ENCODE assay signal across 8 mouse cellular contexts in genomic region chr2:69811349-69811748, GRCm38 (mm10). TPM values are rescaled to one million over a fixed set of nuclear protein-coding genes. Genes with fewer than 3 reads are reported as not detected.
DNase-seq lines count a peak whose midpoint lies in the region; ATAC-seq and TF ChIP-seq lines count a peak whose summit lies in the region.
"Not testable (repeated sequence)": the region's sequence is repeated elsewhere in the genome, so short reads cannot be mapped to it uniquely, and the experiment has no call there.
"Had no signal": no experiment of that assay in that cellular context is flagged by ENCODE, and none has a peak within 500 bp of the region (broad histone marks: within the 10 kb centered on the region; RNA-seq: fewer than 3 reads in every experiment).

No protein-coding gene starts in this region.

- WGBS in liver, embryonic 12.5 days (ENCODE audit: insufficient replicate concordance), result 31% methylated on average over 7 of the region's 7 CpGs
- 31% methylated on average over 7 of the region's 7 CpGs for WGBS in liver, embryonic 13.5 days (ENCODE audit: insufficient replicate concordance)
- WGBS in liver, embryonic 16.5 days (ENCODE audit: insufficient replicate concordance), result 39% methylated on average over 7 of the region's 7 CpGs
- WGBS in midbrain, embryonic 11.5 days, result 69% methylated on average over 7 of the region's 7 CpGs

- H3K9me3 ChIP-seq in MEL (replicated peaks; ENCODE audit: insufficient read depth, low read length); liver, embryonic 12.5 days (replicated peaks); liver, embryonic 13.5 days (replicated peaks); liver, embryonic 16.5 days (replicated peaks; ENCODE audit: control insufficient read depth, low read length); midbrain, embryonic 11.5 days (ENCODE audit: control insufficient read depth, low read length): not testable (repeated sequence)

- peaks cover 14 to 21% of the 10 kb centered on the region in 2 experiments for H3K4me1 ChIP-seq in MEL (ENCODE audit: control insufficient read depth in 1 of 2, insufficient read depth in 2 of 2, low read length in 2 of 2)
- H3K4me1 ChIP-seq in liver, embryonic 12.5 days, result peaks cover 35% of the 10 kb centered on the region
- H3K4me1 ChIP-seq in liver, embryonic 13.5 days (replicated peaks), result peaks cover 33% of the 10 kb centered on the region
- H3K4me1 ChIP-seq in liver, embryonic 16.5 days (ENCODE audit: control insufficient read depth, low read depth, low read length), result peaks cover 18% of the 10 kb centered on the region
- H3K4me1 ChIP-seq in midbrain, embryonic 11.5 days (ENCODE audit: control insufficient read depth, insufficient read depth, low read length); testis, adult 2 months (ENCODE audit: control insufficient read depth, insufficient read depth, low read length): not testable (repeated sequence)

- H3K4me2 ChIP-seq in liver, embryonic 12.5 days; liver, embryonic 13.5 days; liver, embryonic 16.5 days (ENCODE audit: low read depth, low read length); midbrain, embryonic 11.5 days: not testable (repeated sequence)

- TF ChIP-seq CTCF in MEL (IDR thresholded peaks at IDR 0.05 in 2 of 3, conservative IDR thresholded peaks at IDR 0.05 in 1 of 3; ENCODE audit: control insufficient read depth in 1 of 3, insufficient read depth in 1 of 3, low read depth in 2 of 3, low read length in 3 of 3, poor library complexity in 1 of 3, severe bottlenecking in 1 of 3); testis, adult 2 months (IDR thresholded peaks at IDR 0.05; ENCODE audit: control insufficient read depth, insufficient read depth, insufficient replicate concordance, low read depth, low read length): not testable (repeated sequence)

- TF ChIP-seq POLR2A in MEL (IDR thresholded peaks at IDR 0.05; ENCODE audit: control insufficient read depth in 1 of 2, insufficient read depth in 1 of 2, low read depth in 1 of 2, low read length in 2 of 2, poor library complexity in 1 of 2); testis, adult 2 months (IDR thresholded peaks at IDR 0.05; ENCODE audit: control insufficient read depth, low read depth, low read length): not testable (repeated sequence)

- peak; percentile 73 to 74 for TF ChIP-seq EP300 in MEL (IDR thresholded peaks at IDR 0.05; ENCODE audit: low read depth in 1 of 2, low read length in 2 of 2)

- H3K79me2 ChIP-seq in MEL (ENCODE audit: control insufficient read depth, insufficient read depth, low read length, poor library complexity), result not testable (repeated sequence)

- not testable (repeated sequence) for H3K9ac ChIP-seq in MEL (ENCODE audit: control insufficient read depth, low read depth, low read length, poor library complexity, severe bottlenecking); liver, embryonic 12.5 days; liver, embryonic 13.5 days; liver, embryonic 16.5 days (ENCODE audit: low read depth, low read length); midbrain, embryonic 11.5 days (ENCODE audit: low read length)

- DNase-seq in MEL (ENCODE audit: low read depth, low spot score), result peak; percentile 38
- DNase-seq in heart, adult 11 months, result peak; percentile 85
- not testable (repeated sequence) for DNase-seq in liver, embryonic 13.5 days
- DNase-seq in midbrain, embryonic 11.5 days (ENCODE audit: low spot score, missing footprints), result peak; percentile 35

- H3K27ac ChIP-seq in MEL (ENCODE audit: control insufficient read depth, low read depth, low read length); liver, embryonic 12.5 days; liver, embryonic 13.5 days; liver, embryonic 16.5 days (ENCODE audit: low read length); midbrain, embryonic 11.5 days (ENCODE audit: low read depth, low read length): not testable (repeated sequence)
- H3K27ac ChIP-seq in testis, adult 2 months (ENCODE audit: control insufficient read depth, insufficient read depth, low read depth, low read length), result peak overlapping the region; percentile 72

- H3K36me3 ChIP-seq in MEL (ENCODE audit: control insufficient read depth in 1 of 2, insufficient read depth in 2 of 2, low read length in 2 of 2), result peaks cover 0 to 20% of the 10 kb centered on the region in 2 experiments; a peak in 2 of 4 replicates
- not testable (repeated sequence) for H3K36me3 ChIP-seq in liver, embryonic 12.5 days; liver, embryonic 13.5 days; liver, embryonic 16.5 days (ENCODE audit: control insufficient read depth, insufficient read depth); midbrain, embryonic 11.5 days (ENCODE audit: control insufficient read depth, insufficient read depth, low read length); testis, adult 2 months (ENCODE audit: control insufficient read depth, insufficient read depth, low read length)

- ATAC-seq in liver, embryonic 12.5 days, result peak; percentile 47; the same call in 1 of the 2 replicates
- 0 out of 2 replicates have a peak, but pooled peaks have one; percentile 29 for ATAC-seq in liver, embryonic 13.5 days (ENCODE audit: low read depth)
- ATAC-seq in liver, embryonic 16.5 days (ENCODE audit: low read depth), result 0 out of 2 replicates have a peak, but pooled peaks have one; percentile 21
- not testable (repeated sequence) for ATAC-seq in midbrain, embryonic 11.5 days (ENCODE audit: low FRiP score)

- TF ChIP-seq RAD21 in MEL (IDR thresholded peaks at IDR 0.05; ENCODE audit: low read depth, low read length), result not testable (repeated sequence)

- H3K27me3 ChIP-seq in MEL (ENCODE audit: control insufficient read depth in 1 of 2, insufficient read depth in 2 of 2, low read length in 2 of 2); liver, embryonic 12.5 days (replicated peaks); liver, embryonic 13.5 days; liver, embryonic 16.5 days (ENCODE audit: control insufficient read depth, insufficient read depth, low read depth, low read length); midbrain, embryonic 11.5 days (ENCODE audit: control insufficient read depth, insufficient read depth, low read length); testis, adult 2 months (ENCODE audit: control insufficient read depth, insufficient read depth, low read length): not testable (repeated sequence)

- H3K4me3 ChIP-seq in MEL (ENCODE audit: control insufficient read depth in 1 of 2, insufficient read depth in 1 of 2, low read depth in 2 of 2, low read length in 2 of 2), result peak overlapping the region; percentile 26 to 29; a peak in 3 of 4 replicates
- H3K4me3 ChIP-seq in liver, embryonic 12.5 days; liver, embryonic 13.5 days (replicated peaks); liver, embryonic 16.5 days (ENCODE audit: low read depth, low read length); midbrain, embryonic 11.5 days (ENCODE audit: low read depth, low read length); testis, adult 2 months (ENCODE audit: control insufficient read depth, low read depth, low read length): not testable (repeated sequence)

RNA-seq across cellular contexts. Expression of gene Klhl23, which starts 10.4 kb away (rescaled TPM):
- 24.8 and 27.6 TPM in 2 replicates for total RNA-seq in MEL (2012; rRNA removed)
- 100 to 1,000 TPM in 1 of 2 experiments, 10 to 100 TPM in 1; 31.4 to 238 TPM for polyA plus RNA-seq in MEL (2012; ENCODE audit: insufficient read depth in 1 of 2, insufficient read length in 2 of 2, low read depth in 1 of 2, low replicate concordance in 2 of 2, missing spikeins in 1 of 2)
- 31.3 and 31.9 TPM in 2 replicates for polyA plus RNA-seq in liver, embryonic 12.5 days (2016; fragmentation: Nextera tagmentation; extraction: Ambion mirVana)
- polyA plus RNA-seq in liver, embryonic 13.5 days (2015; fragmentation: Nextera tagmentation; extraction: Ambion mirVana), result 20.2 and 24.7 TPM in 2 replicates
- polyA plus RNA-seq in liver, embryonic 16.5 days (2015; fragmentation: Nextera tagmentation; extraction: Ambion mirVana), result 19.6 and 22.4 TPM in 2 replicates
- polyA plus RNA-seq in midbrain, embryonic 11.5 days (2014; fragmentation: Nextera tagmentation; extraction: Ambion mirVana), result 35.0 and 38.2 TPM in 2 replicates
- 10.9 and 20.3 TPM in 2 replicates for polyA plus RNA-seq in testis, adult 2 months (2012; rRNA removed)

RNA-seq across cellular contexts. Expression of gene Phospho2, which starts 21.9 kb away (rescaled TPM):
- total RNA-seq in MEL (2012; rRNA removed), result 11.8 and 13.2 TPM in 2 replicates
- polyA plus RNA-seq in MEL (2012; ENCODE audit: insufficient read depth in 1 of 2, insufficient read length in 2 of 2, low read depth in 1 of 2, low replicate concordance in 2 of 2, missing spikeins in 1 of 2), result 10 to 100 TPM in 1 of 2 experiments, not detected in 1; 13.2 TPM
- 16.3 and 16.7 TPM in 2 replicates for polyA plus RNA-seq in liver, embryonic 12.5 days (2016; fragmentation: Nextera tagmentation; extraction: Ambion mirVana)
- polyA plus RNA-seq in liver, embryonic 13.5 days (2015; fragmentation: Nextera tagmentation; extraction: Ambion mirVana), result 13.0 and 18.1 TPM in 2 replicates
- 10.5 and 11.0 TPM in 2 replicates for polyA plus RNA-seq in liver, embryonic 16.5 days (2015; fragmentation: Nextera tagmentation; extraction: Ambion mirVana)
- 44.3 and 49.9 TPM in 2 replicates for polyA plus RNA-seq in midbrain, embryonic 11.5 days (2014; fragmentation: Nextera tagmentation; extraction: Ambion mirVana)
- polyA plus RNA-seq in testis, adult 2 months (2012; rRNA removed), result 252 and 509 TPM in 2 replicates

RNA-seq across cellular contexts. Expression of gene Ccdc173, which starts 22.0 kb away (rescaled TPM):
- total RNA-seq in MEL (2012; rRNA removed), result 0.85 and 1.1 TPM in 2 replicates
- 1 to 10 TPM in 1 of 2 experiments, not detected in 1; 1.9 TPM for polyA plus RNA-seq in MEL (2012; ENCODE audit: insufficient read depth in 1 of 2, insufficient read length in 2 of 2, low read depth in 1 of 2, low replicate concordance in 2 of 2, missing spikeins in 1 of 2)
- 0.46 and 0.53 TPM in 2 replicates for polyA plus RNA-seq in liver, embryonic 12.5 days (2016; fragmentation: Nextera tagmentation; extraction: Ambion mirVana)
- polyA plus RNA-seq in liver, embryonic 13.5 days (2015; fragmentation: Nextera tagmentation; extraction: Ambion mirVana), result 0.21 and 0.28 TPM in 2 replicates
- 0.08 and 0.20 TPM in 2 replicates for polyA plus RNA-seq in liver, embryonic 16.5 days (2015; fragmentation: Nextera tagmentation; extraction: Ambion mirVana)
- 3.8 and 3.9 TPM in 2 replicates for polyA plus RNA-seq in midbrain, embryonic 11.5 days (2014; fragmentation: Nextera tagmentation; extraction: Ambion mirVana)
- polyA plus RNA-seq in testis, adult 2 months (2012; rRNA removed), result 19.2 and 19.9 TPM in 2 replicates
- polyA plus RNA-seq: adrenal gland, adult 2 months had no signal

RNA-seq across cellular contexts. Expression of gene Ssb, which starts 50.0 kb away (rescaled TPM):
- total RNA-seq in MEL (2012; rRNA removed), result 219 and 221 TPM in 2 replicates
- polyA plus RNA-seq in MEL (2012; ENCODE audit: insufficient read depth in 1 of 2, insufficient read length in 2 of 2, low read depth in 1 of 2, low replicate concordance in 2 of 2, missing spikeins in 1 of 2), result 1,000 to 10,000 TPM in 1 of 2 experiments, 100 to 1,000 TPM in 1; 357 to 1,377 TPM
- polyA plus RNA-seq in liver, embryonic 12.5 days (2016; fragmentation: Nextera tagmentation; extraction: Ambion mirVana), result 219 and 226 TPM in 2 replicates
- polyA plus RNA-seq in liver, embryonic 13.5 days (2015; fragmentation: Nextera tagmentation; extraction: Ambion mirVana), result 204 and 266 TPM in 2 replicates
- polyA plus RNA-seq in liver, embryonic 16.5 days (2015; fragmentation: Nextera tagmentation; extraction: Ambion mirVana), result 103 and 116 TPM in 2 replicates
- 440 and 468 TPM in 2 replicates for polyA plus RNA-seq in midbrain, embryonic 11.5 days (2014; fragmentation: Nextera tagmentation; extraction: Ambion mirVana)
- 4.2 and 7.1 TPM in 2 replicates for polyA plus RNA-seq in testis, adult 2 months (2012; rRNA removed)
